Mouse (Mus musculus): Measurements from ENCODE around the gene Capns1.
A peak's percentile ranks its signal among the peaks of the same experiment; 100 is the strongest.
"Not testable (repeated sequence)": the region's sequence is repeated elsewhere in the genome, so short reads cannot be mapped to it uniquely, and the experiment has no call there.

The Capns1 gene

DNA sequence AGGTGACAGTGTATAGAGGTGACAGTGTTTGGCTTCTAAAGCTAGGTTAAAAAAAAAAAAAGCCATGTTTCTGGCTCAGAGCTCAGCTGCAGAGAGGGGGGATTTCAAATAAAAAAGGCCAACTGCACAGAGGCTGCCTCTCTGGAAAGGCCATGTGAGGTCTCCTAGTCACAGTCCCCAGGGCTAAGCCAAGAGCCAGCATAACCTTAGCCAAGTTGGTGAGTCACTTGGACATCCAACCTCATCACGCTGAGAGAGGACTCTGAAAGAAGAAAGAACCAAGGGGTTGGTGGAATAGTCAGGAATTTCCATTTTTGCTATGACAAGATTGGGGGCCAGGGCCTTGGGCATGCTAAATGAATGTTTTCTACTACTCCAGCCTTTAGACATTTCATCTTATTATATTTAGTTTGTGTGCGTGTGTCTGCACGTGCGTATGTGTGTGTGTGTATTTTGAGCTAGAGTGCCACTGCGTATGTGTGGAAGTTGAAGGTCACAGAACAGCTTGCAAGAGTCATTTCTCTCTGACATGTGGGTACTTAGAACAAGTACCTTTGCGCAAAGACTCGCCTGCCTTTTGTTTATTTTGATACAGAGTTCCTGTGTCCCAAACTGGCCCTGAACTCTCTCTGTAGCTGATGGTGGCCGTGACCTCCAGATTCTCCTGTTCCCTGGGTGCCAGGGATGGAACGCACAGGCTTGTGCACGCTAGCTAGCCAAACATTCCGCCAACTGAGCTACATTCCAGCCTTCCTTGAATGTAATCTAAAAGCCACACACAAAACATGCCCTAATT, 4.5 kb upstream of the Capns1 start:
- peak; percentile 65 for DNase-seq (ENCODE audit: low read depth)

DNA sequence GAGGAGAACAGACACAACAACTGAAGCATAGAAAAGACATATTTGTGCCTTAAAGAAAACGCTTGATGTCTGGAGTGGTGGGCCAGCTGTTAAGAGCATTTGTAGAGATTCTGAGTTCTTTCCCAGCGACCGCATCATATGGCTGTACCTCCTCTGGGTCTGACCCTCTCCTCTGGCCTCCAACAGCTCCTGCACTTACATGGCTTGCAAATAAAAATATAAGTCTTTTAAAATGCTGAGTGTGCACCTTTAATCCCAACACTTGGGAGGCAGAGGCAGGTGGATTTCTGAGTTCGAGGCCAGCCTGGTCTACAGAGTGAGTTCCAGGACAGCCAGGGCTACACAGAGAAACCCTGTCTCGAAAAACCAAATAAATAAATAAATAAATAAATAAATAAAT, 2.0 kb upstream of the Capns1 start:
- not testable (repeated sequence) for DNase-seq (ENCODE audit: low read depth)

DNA sequence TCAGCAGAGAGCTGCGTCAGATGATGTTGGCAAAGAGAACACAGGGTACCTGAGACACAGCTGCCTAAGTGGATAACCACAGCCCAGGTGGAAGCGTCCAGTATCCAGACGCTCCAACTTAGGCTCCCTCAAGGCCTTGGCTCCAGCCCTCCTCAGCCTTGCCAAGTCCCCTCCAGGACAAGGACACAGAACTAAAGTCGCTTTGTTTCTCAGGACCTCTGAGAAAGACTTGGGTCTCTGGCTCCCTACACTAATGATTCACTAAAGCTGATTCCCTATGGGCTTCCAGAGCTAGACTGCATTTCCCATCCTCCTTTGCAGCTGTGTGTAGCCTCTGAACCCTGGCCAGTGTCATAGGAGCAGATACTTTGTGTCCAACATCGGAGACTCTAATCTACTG, 1.6 kb upstream of the Capns1 start:
- DNase-seq (ENCODE audit: low read depth): no peak

DNA sequence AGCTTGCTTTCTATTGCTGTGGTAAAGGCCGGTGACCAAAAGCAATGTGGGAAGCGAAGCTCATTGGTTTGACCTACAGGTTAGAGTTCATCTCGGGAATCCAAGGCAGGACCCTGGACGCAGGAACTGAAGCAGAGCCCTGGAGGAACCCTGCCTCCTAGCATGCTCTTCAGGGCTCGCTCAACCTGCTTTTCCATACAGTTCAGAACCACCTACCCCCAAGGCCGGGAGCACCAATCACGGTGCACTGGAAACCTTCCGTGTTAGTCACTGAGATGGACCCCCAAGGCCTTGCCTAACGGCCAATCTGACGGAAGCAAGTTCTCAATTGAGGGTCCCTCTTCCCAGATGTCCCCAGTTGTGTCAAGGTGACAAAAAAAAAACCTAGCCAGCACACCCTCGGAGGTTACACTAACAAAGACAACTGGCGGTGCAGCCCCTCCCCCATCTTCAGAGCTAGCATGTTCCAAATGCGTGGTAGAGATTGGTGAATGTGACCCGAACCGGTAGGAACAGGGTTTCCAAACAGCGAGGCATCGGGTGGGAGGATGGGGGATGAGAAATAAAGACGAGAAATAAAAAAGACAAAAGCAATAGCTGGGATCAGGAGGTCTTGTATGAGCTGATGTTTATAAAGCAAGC, 1.0 kb upstream of the Capns1 start:
- no peak for DNase-seq (ENCODE audit: low read depth)

DNA sequence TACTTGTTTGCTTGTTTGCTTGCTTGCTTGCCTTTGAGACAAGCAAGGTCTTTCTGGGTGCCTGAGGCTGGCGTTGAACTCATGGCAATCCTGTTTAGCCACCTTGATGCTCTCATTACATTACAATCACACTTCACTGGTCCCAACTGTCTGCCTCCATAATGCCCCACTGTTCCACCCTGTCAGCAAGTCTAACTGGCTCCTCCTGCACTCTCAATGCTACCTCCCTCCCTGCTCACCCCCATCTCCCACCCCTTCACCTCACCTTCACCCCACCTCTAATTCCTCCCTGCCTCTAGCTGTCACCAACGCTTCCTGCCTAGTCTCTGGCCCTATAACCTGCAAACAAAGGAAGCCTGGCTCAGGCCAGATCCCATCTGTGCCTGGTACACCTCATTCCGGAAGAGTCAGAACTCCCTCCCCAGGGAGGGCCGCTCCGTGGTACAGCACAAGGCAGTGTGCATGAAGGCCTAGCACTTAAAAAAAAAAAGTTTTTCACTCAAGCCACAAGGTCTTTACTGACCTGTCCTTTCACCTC, 950 bp downstream of the Capns1 start:
- no peak for DNase-seq (ENCODE audit: low read depth)

DNA sequence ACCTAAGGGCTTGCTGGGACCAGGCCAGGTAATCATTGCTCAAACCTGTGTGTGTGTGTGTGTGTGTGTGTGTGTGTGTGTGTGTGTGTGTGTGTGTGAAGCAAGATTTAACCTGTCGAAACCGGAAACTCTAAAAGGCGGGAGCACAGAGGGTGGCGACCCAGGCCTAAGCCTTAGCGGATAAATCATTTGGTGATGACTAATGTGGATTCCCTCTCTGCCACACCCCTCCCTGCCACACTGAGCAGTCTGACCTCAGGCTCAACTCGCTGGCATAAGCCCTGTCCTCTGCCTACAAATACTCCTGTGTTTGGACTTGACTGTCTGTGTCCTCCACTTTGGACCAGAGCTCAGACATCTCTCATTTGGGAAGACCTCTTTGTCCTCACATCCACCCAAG, 2.4 kb downstream of the Capns1 start:
- peak; percentile 67 for DNase-seq (ENCODE audit: low read depth)

DNA sequence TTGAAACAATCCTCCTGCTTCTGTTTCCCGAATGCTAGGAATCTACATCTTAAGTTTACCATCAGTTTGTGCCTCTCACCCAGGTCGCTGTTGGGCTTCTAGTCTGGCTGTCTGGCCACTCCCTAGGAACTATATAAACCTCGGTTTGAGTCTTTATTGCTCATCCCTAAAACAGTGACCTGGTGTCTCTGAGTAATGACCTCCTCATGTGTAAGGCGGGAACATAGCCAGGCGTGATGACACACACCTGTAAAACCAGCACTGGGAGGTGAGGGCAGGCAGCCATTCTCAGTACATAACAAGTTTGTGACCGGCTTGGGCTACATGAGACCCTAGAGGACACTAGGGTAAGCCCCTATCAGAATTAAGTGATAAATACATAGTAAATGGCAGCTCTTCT, 3.1 kb downstream of the Capns1 start:
- DNase-seq (ENCODE audit: low read depth): peak; percentile 54

DNA sequence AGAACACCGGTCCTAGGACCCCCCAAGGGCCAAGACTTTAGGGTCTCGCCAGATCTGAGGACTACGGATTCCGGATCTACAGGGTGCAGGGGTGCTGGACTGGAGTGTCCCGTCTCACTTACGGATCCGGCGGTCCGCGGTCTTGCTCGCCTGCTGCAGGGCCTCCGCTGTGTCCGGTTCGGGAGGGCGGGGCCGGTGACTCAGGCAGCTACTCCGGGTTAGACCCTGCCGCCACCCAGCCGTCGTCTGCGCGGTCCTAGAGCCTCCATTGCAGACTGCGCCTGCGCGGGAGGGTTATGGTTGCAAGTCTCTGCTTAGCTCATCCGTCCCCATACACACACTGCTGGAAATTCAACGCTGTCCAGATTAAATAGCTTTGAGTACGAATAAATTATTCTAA, 3.7 kb downstream of the Capns1 start:
- peak; percentile 99 for DNase-seq (ENCODE audit: low read depth)

DNA sequence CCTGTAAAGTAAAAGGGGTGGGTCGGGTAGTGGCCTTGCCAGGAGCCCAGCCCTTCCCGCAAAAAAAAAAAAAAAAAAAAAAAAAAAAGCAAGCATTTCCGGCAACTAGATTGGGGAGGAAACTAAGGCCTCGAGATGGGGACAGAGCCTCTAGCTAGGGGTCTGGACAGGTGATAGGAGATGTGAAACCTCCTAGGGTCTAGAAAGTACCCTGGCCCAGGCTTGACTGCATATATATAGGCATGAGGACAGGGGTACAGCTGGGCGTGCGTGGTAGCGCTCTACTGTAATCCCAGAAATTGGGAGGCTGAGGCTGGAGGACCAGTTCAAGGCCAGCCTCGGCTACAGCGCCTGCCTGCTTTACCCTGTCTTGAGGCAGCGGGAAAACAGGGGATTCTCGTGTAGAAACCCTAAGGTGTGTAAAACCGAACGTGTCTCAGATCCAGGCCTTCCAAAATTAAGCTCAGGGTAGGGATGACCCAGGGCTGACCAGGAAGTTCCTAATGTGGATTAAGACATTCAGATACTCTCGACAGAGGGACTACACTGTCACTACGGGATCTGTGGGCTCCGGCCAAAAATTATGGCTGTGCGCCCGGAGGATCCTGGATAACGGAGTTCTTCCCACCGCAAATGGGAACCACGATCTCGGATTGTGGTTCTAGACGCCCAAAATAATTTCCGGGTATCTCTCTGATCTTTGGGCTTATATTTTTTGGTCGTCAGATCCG, 4.3 kb downstream of the Capns1 start:
- peak; percentile 66 for DNase-seq (ENCODE audit: low read depth)

DNA sequence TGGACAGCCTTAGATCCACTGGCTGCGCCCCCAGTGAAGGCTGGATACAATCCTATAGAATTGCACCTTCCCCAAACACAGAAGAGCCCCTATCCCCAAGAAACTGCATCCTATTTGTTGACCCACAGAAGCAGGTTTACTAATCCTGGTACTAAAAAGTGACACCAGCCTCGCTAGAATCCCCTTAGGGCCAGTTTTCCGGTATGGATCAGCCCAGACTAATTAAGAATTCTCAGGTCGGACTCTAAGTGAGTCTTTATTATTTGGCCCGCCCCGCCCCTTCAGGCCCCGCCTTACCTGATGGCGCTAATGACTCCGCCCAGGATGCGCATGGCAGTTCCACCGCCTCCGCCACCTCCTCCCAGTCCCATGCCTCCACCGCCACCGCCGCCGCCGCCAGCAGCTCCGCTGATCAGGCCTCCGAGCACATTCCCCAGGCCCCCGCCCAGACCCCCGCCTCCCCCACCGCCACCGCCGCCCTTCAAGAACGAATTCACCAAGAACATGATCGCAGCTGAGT, 5.0 kb downstream of the Capns1 start:
- peak; percentile 80 for DNase-seq (ENCODE audit: low read depth)

DNA sequence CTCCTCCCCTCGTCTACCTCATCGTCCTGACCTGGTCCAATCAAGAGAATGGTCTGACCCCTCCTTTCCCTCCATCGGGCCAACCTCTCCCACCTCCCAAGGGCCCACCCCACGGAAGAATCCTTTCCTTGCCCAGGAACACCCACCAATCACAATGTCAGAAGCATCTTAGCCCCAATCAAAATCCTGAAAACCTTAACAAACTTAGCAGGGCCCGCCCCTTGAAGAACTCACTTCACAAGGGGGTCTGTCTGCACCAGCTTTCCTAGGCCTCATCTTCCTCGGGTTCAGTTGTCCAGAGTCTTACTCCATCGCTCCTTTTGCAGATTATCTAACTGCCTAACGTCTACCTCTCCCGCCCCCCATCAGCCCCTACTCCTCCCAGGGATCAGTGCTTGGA, 5.6 kb downstream of the Capns1 start:
- no peak for DNase-seq (ENCODE audit: low read depth)

DNA sequence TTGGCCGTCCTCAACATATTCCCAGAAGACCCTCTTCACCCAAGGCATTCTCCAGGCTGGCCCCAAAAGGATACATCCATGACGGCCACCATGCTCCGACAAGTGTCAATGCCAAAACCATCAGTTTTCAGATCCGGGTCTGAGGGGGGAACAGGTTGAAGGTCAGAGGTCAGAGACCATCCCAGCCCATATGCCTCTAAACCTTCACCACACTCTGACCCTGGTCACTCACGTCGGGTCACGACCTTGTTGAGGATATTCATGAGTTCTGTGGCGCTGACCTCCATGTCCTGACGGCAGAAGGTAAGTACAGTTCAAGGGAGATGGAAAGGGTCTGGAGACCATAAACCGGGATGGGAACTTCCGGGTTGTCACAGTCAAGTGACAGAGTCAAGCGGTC, 6.5 kb downstream of the Capns1 start:
- no peak for DNase-seq (ENCODE audit: low read depth)

DNA sequence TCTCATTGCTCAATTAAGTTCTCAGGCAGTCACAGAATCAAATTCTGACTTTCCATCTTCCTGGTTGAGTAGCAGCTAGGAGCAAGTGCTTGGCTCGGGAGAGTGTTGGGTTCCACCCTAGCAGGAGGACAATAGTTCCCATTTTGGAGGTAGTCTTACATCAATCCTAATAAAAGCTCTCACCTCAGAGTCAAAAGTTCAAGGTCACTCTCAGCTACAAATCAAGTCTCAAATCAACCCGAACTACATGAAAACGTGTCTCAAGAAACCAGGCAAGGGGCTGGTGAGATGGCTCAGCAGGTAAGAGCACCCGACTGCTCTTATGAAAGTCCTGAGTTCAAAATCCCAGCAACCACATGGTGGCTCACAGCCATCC, 9.5 kb downstream of the Capns1 start:
- no peak for DNase-seq (ENCODE audit: low read depth)

DNA sequence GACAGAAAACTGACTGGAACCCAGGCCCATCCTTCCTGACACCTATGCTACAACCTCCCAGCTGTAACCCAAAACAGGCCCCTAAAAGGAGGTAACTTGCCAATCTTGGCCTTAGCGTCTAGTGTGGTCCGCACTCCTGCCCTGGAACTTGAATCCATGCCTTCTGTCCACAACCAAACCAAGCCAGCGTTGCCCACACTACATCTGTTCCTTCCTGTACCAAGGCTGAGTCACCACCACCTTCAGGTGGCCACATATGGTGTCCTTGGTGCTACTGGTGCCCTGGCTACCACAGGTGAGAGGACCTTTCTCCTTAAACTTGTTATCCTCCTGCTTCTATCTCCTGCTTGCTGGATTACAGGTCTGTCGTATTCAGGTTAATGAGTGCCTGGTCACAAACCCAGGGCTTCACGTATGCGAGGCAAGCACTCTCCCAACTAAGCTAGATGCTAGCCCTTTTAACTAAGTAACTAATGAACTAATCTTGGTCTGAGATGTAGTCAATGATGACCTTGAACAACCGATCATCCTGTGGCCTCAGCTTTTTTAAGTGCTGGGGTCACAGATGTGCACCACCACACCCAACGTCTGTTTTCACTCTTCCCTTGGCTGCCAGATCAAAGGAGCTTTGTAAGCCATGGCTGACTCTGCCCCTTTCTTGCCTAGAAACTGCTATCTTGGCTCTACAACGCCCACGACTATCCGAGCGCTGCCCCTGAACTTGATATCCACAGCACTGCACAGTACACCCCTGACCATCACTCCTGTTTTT, 10.1 kb downstream of the Capns1 start:
- no peak for DNase-seq (ENCODE audit: low read depth)

DNA sequence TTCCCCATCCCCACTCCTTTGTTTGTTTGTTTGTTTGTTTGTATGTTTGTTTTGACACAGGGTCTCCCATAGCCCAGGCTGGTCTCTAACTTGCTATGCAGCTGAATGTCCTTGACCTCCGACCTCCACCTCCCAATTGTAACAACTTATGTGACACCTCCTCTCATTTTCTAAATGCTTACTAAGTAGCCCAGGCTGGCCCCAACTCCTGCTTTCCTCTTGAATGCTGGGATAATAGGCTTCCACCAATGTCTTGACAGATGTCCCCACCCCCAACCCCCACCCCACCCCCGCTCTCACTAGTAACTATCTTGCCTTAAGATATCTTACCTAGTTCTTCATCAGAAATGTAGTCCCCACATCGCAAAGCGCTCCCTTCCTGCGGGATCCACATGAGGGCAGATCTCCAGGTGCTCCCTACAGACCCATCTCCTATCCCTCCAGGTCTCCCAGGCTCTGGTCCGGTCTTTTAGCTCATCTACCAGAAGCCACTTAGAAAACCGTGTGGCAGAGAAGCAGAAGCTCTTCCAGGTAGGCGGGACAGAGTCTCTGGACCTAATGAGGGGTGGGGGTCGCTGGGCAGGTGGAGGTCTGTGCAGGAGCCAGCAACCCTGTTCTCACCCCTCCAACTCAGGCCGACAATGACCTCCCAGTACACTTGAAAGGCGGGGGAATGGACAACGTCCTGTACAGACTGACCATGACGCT, 13.8 kb downstream of the Capns1 start:
- no peak for DNase-seq (ENCODE audit: low read depth)

DNA sequence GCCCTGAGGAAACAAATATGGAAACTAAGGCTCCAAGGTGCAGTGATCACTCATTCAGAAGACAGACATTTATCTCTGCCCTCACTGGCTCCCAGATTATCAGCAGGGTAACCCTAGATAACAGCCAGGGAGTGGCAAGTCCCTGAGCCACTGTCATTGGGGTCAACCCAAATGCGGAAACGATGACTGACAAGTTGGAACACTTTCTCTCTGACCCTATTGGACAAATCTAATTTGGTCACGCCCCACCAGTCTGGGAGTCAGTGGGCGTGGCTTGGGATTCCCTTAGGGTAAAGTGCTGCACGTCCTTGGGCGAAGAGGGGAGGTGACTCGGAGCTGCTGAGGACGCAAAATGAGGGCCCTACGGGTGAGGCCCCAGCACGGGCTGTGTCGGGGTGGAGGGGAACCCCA, 14.7 kb downstream of the Capns1 start, which contains the start of gene Cox7a1:
Gene Cox7a1 (plus strand): TSS at position 266 of the 411 bp plus-strand sequence.
- DNase-seq (ENCODE audit: low read depth): peak; percentile 56

DNA sequence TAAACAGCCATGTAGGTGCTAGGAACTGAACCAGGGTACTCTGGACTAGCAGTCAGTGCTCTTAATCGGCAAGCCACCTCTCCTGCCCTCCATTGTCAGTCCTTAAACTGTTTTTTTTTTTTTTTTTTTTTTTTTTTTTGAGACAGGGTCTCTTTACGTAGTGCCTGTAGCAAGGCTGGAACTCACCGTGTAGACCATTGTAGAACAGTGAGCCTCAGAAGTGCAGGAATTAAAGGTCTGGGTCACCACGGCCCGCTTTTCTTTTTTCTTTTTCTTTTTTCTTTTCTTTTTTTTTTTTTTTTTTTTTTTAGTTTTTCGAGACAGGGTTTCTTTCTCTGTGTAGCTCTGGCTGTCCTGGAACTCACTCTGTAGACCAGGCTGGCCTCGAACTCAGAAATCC, 15.4 kb downstream of the Capns1 start:
- DNase-seq (ENCODE audit: low read depth): not testable (repeated sequence)

DNA sequence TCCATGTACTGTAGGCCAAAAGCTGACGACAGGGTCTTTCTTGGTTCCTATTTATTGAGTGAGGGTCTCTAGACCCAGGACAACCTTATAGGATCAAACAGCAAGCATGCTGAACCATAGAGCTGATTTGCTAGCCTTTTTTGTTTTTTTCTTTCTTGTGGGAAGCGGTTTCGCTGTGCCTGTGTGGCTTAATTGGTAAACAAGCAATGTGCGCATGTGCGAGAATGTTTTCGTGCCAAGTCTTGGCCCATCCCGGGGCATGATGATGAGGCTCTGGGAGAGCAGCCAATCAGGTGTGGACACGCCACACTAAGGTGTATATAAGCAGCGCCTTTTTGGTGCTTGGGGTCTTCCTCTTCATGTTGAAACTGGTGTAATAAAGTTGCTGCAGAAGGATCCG, 16.7 kb downstream of the Capns1 start:
- DNase-seq (ENCODE audit: low read depth): not testable (repeated sequence)

DNA sequence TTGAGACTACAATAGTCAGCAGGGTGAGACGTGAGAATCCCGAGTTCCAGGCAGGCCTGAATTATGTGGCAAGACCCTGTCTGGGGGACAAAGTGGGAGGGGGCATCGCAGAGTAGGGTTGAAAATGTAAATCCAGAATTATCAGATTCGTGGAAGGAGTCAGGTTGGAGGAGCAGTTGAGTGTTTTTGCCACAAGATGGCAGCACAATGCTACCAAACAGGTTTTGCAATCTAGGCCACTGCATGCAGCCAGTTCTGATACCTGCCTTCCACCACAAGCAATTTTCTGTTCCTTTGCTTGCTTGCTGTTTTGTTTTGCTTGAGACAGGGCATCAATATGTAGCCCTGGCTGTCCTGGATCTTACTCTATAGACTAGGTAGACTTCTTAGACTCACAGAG, 17.3 kb downstream of the Capns1 start:
- peak; percentile 86 for DNase-seq (ENCODE audit: low read depth)

DNA sequence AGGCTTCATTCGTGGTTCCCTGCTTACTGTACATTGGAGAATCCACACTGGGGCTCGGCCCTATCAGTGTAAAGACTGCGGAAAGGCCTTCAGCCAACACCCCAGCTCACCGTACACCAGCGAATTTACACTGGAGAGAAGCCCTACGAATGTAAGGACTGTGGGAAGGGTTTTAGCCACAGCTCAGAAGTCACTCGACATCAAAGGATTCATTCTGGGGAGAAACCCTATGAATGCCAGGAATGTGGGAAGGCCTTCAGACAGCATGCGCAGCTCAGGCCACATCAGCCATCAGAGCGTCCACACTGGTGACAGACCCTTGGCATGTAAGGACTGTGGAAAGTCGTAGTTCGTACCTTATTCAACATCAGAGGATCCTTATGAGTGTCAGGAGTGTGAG, 20.4 kb downstream of the Capns1 start:
- DNase-seq (ENCODE audit: low read depth): no peak

DNA sequence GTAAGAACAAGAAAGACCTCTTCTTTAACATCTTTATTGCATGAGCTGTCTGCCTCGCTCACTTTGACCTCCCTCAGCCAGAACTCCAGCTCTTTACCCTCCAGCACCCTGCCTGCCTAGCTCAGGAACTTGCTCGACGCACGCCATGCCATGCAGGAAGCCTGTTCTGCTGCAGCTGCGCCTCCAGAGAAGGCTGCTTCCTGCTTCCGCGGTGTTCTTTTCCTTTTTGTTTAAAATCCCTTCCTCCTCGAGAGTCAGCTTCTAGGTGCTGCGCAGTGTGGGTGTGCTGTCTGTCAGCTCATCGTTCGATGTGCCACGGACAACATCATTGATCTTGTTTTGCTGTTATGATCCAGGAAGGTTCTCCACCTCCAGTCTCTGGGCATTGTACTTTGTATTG, 22.1 kb downstream of the Capns1 start:
- no peak for DNase-seq (ENCODE audit: low read depth)

Measured in NIH3T3 (cell line).